Mouse (Mus musculus) hindbrain, embryonic 15.5 days (tissue): ENCODE measurements at regions not wholly inside any gene's neighbourhood (a gene's known extent, or its start where the extent isn't known, plus 50 kb on each side); places are given as distances from the start of the nearest gene placed in this dataset.

Source experiments
- ATAC-seq: fragments of 200-750 bp; cut with Nextera tagmentation; 2 replicates; pipeline ENCODE4 v1.8.0; 2017; ENCODE audit warnings: low read depth, moderate number of reproducible peaks, moderate TSS enrichment; ENCODE audit not compliant: low FRiP score
- H3K27ac ChIP-seq: fragments of 300-500 bp; sonication (generic); replicated peaks from 2 replicates; pipeline ENCODE4 v1.5.1; 2015; ENCODE audit warnings: mild to moderate bottlenecking, inconsistent platforms
- H3K27me3 ChIP-seq: fragments of 300-500 bp; sonication (generic); 2 replicates; pipeline ENCODE4 v1.6.1; 2015; ENCODE audit warnings: control low read depth, inconsistent platforms
- H3K36me3 ChIP-seq: fragments of 300-500 bp; sonication (generic); 2 replicates; pipeline ENCODE4 v1.6.1; 2015; ENCODE audit warnings: control low read depth, inconsistent platforms
- H3K4me1 ChIP-seq: fragments of 300-500 bp; sonication (generic); replicated peaks from 2 replicates; pipeline ENCODE4 v1.6.1; 2015; ENCODE audit warnings: control low read depth, inconsistent platforms
- H3K4me2 ChIP-seq: fragments of 300-500 bp; sonication (generic); 2 replicates; pipeline ENCODE4 v1.6.1; 2015; ENCODE audit warnings: moderate library complexity, mild to moderate bottlenecking, inconsistent platforms
- H3K4me3 ChIP-seq: fragments of 300-500 bp; sonication (generic); 2 replicates; pipeline ENCODE4 v1.5.1; 2015; ENCODE audit warnings: mild to moderate bottlenecking, inconsistent platforms
- H3K9ac ChIP-seq: fragments of 300-500 bp; sonication (generic); 2 replicates; pipeline ENCODE4 v1.6.1; 2015; ENCODE audit warnings: inconsistent platforms
- H3K9me3 ChIP-seq: fragments of 300-500 bp; sonication (generic); 2 replicates; pipeline ENCODE4 v1.6.1; 2016; ENCODE audit warnings: control low read depth, inconsistent platforms
- WGBS: fragments of 180-500 bp; shearing (Covaris S2); methylation state at CpG from one replicate; pipeline ENCODE4 v1.1.7; 2015; 5-methylcytosine and 5-hydroxymethylcytosine counted together

GRCm38 (mm10) chr1:174999265-175000200 lies 77.9 kb upstream of the Grem2 start:
- Histone ChIP-seq H3K4me2 (no peak overlapping the region), H3K4me3 (no peak overlapping the region), H3K9ac (no peak overlapping the region), H3K27me3 (no peaks in the 10 kb centered on the region), H3K36me3 (no peaks in the 10 kb centered on the region), H3K9me3 (no peaks in the 10 kb centered on the region), H3K27ac (no peak overlapping the region), H3K4me1 (no peaks in the 10 kb centered on the region)
- ATAC-seq: peak; percentile 81; the same call in 1 of the 2 replicates
- WGBS: 77% methylated on average over 8 of the region's 8 CpGs

- Histone ChIP-seq H3K4me1 (no peaks in the 10 kb centered on the region), H3K9me3 (no peaks in the 10 kb centered on the region), H3K27ac (no peak overlapping the region), H3K36me3 (no peaks in the 10 kb centered on the region), H3K27me3 (no peaks in the 10 kb centered on the region), H3K4me3 (no peak overlapping the region), H3K9ac (no peak overlapping the region), H3K4me2 (no peak overlapping the region)
- WGBS: 81% methylated on average over 4 of the region's 4 CpGs
- no peak for ATAC-seq
Observed at GRCm38 (mm10) chr1:174992520-174992919, 70.9 kb upstream of the Grem2 start.

DNA sequence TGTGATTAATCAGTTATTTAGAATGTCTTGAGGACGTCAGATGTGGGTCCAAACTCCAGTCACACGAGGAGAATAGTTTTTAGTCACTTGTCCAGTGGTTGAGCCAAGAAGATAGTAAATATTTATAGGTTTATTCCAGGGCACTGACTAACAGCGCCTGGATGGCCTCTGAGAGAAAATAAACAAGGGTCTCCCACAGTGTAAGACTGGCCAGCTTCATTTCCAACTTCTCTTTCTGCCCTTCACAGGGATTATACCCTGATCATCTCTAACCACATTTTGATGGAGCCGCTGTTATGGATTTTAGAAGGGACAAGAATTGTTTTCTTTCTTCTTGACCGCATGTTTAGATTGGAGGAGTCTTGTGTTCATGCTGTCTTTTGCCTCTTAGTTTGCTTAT lies 67.0 kb upstream of the Grem2 start:
- Histone ChIP-seq H3K27me3 (no peaks in the 10 kb centered on the region), H3K27ac (no peak overlapping the region), H3K36me3 (no peaks in the 10 kb centered on the region), H3K4me2 (no peak overlapping the region), H3K9ac (no peak overlapping the region), H3K4me3 (no peak overlapping the region), H3K4me1 (no peaks in the 10 kb centered on the region), H3K9me3 (no peaks in the 10 kb centered on the region)
- no peak for ATAC-seq
- WGBS: 81% methylated on average over 5 of the region's 5 CpGs

DNA sequence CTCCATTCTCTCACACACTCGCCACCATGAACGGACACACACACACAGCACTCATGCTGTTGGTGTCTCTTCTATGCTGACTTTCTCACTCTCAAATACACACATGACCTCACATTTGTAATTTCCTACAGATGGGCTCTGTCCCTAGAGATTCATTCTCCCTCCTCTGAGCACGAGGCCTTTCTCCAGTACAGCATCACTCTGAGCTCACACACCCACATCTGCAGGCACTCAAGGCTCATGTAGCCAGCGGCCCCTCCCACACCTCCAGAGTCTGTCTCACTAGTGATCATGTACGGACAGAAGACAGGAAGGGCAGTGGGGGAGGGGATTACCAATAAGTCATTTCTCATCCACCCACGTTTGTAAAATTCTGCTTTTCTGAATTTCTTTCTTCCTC lies 50.3 kb upstream of the Grem2 start:
- Histone ChIP-seq H3K27me3 (no peaks in the 10 kb centered on the region), H3K4me2 (no peak overlapping the region), H3K4me3 (no peak overlapping the region), H3K27ac (no peak overlapping the region), H3K4me1 (no peaks in the 10 kb centered on the region), H3K36me3 (no peaks in the 10 kb centered on the region), H3K9me3 (no peaks in the 10 kb centered on the region), H3K9ac (no peak overlapping the region)
- ATAC-seq: no peak
- 67% methylated on average over 6 of the region's 6 CpGs for whole genome bisulfite sequencing
